Mouse (Mus musculus): ENCODE measurements around the gene Olfr716.
"Not testable (repeated sequence)": the region's sequence is repeated elsewhere in the genome, so short reads cannot be mapped to it uniquely, and the experiment has no call there.

Gene Olfr716

DNA sequence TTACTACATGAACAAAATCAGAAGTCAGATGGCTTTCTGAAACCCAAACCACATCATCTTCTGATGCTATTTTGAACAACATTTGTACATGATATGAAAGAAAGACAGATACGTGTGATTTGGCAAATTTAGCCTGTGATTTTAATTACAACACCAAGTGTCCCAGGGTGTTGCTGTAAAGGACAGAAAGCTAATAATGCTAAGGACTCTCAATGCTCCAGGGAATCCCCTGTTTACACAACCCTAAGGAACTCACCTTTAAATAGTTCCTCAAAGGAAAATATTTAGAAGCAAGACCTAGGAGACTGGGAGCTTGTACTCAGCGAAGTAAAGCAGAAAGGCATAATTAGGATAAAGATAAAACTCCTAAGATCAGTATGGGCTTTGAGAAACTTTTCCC lies at the start of gene Olfr716:
Gene Olfr716, plus strand, starts transcription at position 301 of the 400 bp plus-strand sequence.
- not testable (repeated sequence) for DNase-seq (ENCODE audit: low read depth, low spot score)

DNA sequence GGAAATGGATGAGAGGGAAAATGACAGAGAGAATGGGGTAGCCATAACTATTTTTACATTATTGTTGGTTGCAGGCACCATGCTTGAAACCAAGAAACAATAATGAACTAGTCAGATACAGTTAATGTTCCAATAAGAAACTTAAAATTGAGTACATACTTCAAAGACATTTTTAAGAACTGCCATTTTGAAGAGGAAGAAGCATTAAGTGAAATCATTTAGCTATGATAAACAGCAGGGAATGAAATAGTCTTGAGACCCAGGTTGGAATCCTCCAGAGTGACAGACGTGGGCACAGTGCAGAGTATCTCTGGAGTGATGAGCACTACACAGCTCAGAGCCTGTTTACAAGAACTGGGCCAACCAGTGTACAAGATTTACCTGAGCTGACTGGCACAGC lies 45.2 kb upstream of the Olfr716 start, which contains the start of gene Olfr17:
Gene Olfr17, plus strand, starts transcription at position 301 of the 400 bp plus-strand sequence.
- no peak for DNase-seq (ENCODE audit: low read depth, low spot score)

DNA sequence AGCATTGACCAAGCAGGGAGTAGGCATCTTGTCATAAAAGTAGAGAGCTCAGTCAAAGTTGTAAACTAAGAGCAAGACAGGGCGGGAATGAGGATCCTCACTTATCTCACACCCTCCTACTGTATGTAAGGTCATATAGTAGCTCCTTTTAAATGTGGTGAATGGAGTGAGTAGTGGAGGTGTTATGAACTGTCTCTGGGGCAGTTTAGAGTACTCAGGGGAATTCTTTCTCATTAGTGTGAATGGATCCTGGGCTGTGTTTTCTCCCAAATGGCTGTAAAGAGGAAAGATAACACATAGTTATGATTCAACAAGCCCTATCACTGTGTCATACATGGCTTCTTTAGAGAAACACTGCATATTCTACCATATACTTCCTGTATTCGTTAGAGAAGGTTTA lies 27.9 kb upstream of the Olfr716 start, which contains the start of gene Olfr715b:
Gene Olfr715b, minus strand, starts transcription at position 101 of the 400 bp plus-strand sequence.
- DNase-seq (ENCODE audit: low read depth, low spot score): not testable (repeated sequence)

DNA sequence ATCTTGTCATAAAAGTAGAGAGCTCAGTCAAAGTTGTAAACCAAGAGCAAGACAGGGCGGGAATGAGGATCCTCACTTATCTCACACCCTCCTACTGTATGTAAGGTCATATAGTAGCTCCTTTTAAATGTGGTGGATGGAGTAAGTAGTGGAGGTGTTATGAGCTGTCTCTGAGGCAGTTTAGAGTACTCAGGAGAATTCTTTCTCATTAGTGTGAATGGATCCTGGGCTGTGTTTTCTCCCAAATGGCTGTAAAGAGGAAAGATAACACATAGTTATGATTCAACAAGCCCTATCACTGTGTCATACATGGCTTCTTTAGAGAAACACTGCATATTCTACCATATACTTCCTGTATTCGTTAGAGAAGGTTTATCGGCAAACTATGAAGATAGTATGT lies 7.1 kb upstream of the Olfr716 start, which contains the start of gene Olfr715:
Gene Olfr715, minus strand, starts transcription at position 101 of the 400 bp plus-strand sequence.
- not testable (repeated sequence) for DNase-seq (ENCODE audit: low read depth, low spot score)

DNA sequence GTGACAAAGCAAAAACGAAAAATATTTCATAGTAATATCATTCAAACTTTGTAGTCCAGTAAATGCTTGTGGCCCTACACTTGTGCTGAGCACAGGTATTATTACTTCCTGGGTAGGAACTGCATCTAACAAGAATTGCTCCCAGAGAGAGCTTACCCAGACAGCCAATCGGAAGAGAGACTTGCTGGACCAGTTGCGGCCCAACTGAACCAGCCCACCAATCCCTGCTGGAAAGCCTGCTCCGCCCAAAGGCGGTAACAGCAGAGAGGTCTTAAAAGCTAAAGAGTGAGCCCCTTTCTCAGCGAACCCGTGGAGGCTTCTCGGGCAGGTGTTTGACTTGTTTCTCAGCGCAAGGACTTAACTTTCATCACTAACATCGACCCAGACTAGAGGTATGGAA lies 28.6 kb downstream of the Olfr716 start, which contains the start of gene Nlrp14:
Gene Nlrp14, plus strand, starts transcription at position 301 of the 400 bp plus-strand sequence.
- DNase-seq (ENCODE audit: low read depth, low spot score): peak; percentile 15

DNA sequence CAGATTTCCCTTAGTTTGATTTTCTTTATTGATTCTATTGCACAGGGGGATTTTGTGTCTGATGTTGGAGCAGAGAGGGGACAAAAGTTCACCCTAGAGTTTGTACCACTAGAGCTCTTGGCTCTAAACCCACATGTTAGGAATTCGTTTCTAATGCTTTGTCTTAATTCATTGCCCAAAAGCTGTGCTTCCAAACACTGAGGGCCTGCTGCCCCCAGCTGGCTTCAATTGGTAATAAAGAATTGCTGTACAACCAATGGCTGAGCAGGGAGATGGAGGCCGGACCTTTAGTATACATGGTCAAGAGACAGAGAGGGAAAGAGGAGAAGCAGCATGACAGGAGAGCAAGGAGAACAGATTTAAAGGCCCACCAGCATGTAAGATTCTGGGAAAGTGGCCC lies 42.3 kb downstream of the Olfr716 start:
- DNase-seq (ENCODE audit: low read depth, low spot score): no peak
